Mouse (Mus musculus) embryonic facial prominence, embryonic 11.5 days (tissue): ENCODE measurements at regions not wholly inside any gene's neighbourhood (a gene's known extent, or its start where the extent isn't known, plus 50 kb on each side); places are given as distances from the start of the nearest gene placed in this dataset.

Experiments used
- ATAC-seq: fragments of 200-750 bp; cut with Nextera tagmentation; replicated peaks from 2 replicates; pipeline ENCODE4 v1.8.0; 2017; ENCODE audit warnings: low read depth; ENCODE audit not compliant: insufficient number of reproducible peaks, low FRiP score, low TSS enrichment
- DNase-seq: peaks from one replicate; pipeline ENCODE4 v3.0.0-alpha.2; 2015; ENCODE audit warnings: low spot score
- H3K27ac ChIP-seq: fragments of 300-500 bp; sonication (generic); replicated peaks from 2 replicates; pipeline ENCODE4 v1.5.1; 2014; ENCODE audit warnings: mild to moderate bottlenecking, low read depth, low read length, control low read depth
- H3K27me3 ChIP-seq: fragments of 300-500 bp; sonication (generic); 2 replicates; pipeline ENCODE4 v1.6.1; 2014; ENCODE audit warnings: mild to moderate bottlenecking, low read length, moderate library complexity, mixed read lengths; ENCODE audit not compliant: control insufficient read depth, insufficient read depth
- H3K36me3 ChIP-seq: fragments of 300-500 bp; sonication (generic); replicated peaks from 2 replicates; pipeline ENCODE4 v1.6.1; 2014; ENCODE audit warnings: low read depth, mild to moderate bottlenecking, low read length, moderate library complexity, mixed read lengths; ENCODE audit not compliant: control insufficient read depth, insufficient read depth
- H3K4me1 ChIP-seq: fragments of 300-500 bp; sonication (generic); 2 replicates; pipeline ENCODE4 v1.6.1; 2014; ENCODE audit warnings: low read length, mixed read lengths; ENCODE audit not compliant: control insufficient read depth, insufficient read depth
- H3K4me2 ChIP-seq: fragments of 300-500 bp; sonication (generic); 2 replicates; pipeline ENCODE4 v1.6.1; 2014; ENCODE audit warnings: low read depth, mild to moderate bottlenecking, control low read depth, low read length, moderate library complexity
- H3K4me3 ChIP-seq: fragments of 300-500 bp; sonication (generic); 2 replicates; pipeline ENCODE4 v1.5.1; 2014; ENCODE audit warnings: low read depth, low read length, control low read depth
- H3K9ac ChIP-seq: fragments of 300-500 bp; sonication (generic); replicated peaks from 2 replicates; pipeline ENCODE4 v1.6.1; 2014; ENCODE audit warnings: mild to moderate bottlenecking, control low read depth, low read length
- H3K9me3 ChIP-seq: fragments of 300-500 bp; sonication (generic); replicated peaks from 2 replicates; pipeline ENCODE4 v1.6.1; 2016; ENCODE audit warnings: mild to moderate bottlenecking, low read length, inconsistent platforms, mixed read lengths; ENCODE audit not compliant: control insufficient read depth
- WGBS: fragments of 180-500 bp; shearing (Covaris S2); extraction: QIAGEN DNeasy Blood & Tissue Kit; methylation state at CpG from one replicate; pipeline ENCODE4 v1.1.7; 2014; 5-methylcytosine and 5-hydroxymethylcytosine counted together

GRCm38 (mm10) chr3:41469106-41469505 is 86.4 kb upstream of the Jade1 start:
- Histone ChIP-seq H3K36me3 (no peaks in the 10 kb centered on the region), H3K4me1 (no peaks in the 10 kb centered on the region), H3K9me3 (no peaks in the 10 kb centered on the region), H3K27me3 (no peaks in the 10 kb centered on the region), H3K4me2 (no peak overlapping the region), H3K27ac (no peak overlapping the region), H3K9ac (no peak overlapping the region), H3K4me3 (no peak overlapping the region)
- ATAC-seq: no peak
- 76% methylated on average over 6 of the region's 6 CpGs for WGBS
- DNase-seq: no peak

GRCm38 (mm10) chr3:41467857-41468256 is 87.7 kb upstream of the Jade1 start:
- ATAC-seq (no peak), DNase-seq (no peak)
- no peaks in the 10 kb centered on the region for H3K4me1 ChIP-seq
- no peak overlapping the region for H3K9ac ChIP-seq
- H3K36me3 ChIP-seq: no peaks in the 10 kb centered on the region
- 95% methylated on average over 1 of the region's 1 CpGs for WGBS
- no peak overlapping the region for H3K4me3 ChIP-seq
- no peaks in the 10 kb centered on the region for H3K9me3 ChIP-seq
- no peak overlapping the region for H3K4me2 ChIP-seq
- no peak overlapping the region for H3K27ac ChIP-seq
- H3K27me3 ChIP-seq: no peaks in the 10 kb centered on the region

GRCm38 (mm10) chr3:41465893-41466292 is 89.6 kb upstream of the Jade1 start:
- Histone ChIP-seq H3K9ac (no peak overlapping the region), H3K36me3 (no peaks in the 10 kb centered on the region), H3K27ac (no peak overlapping the region), H3K4me2 (no peak overlapping the region), H3K4me1 (no peaks in the 10 kb centered on the region), H3K27me3 (no peaks in the 10 kb centered on the region), H3K9me3 (no peaks in the 10 kb centered on the region), H3K4me3 (no peak overlapping the region)
- ATAC-seq (no peak), DNase-seq (no peak)
- WGBS: 76% methylated on average over 2 of the region's 2 CpGs

- DNase-seq (no peak), ATAC-seq (no peak)
- H3K9me3 ChIP-seq: no peaks in the 10 kb centered on the region
- no peak overlapping the region for H3K27ac ChIP-seq
- WGBS: 73% methylated on average over 11 of the region's 11 CpGs
- H3K36me3 ChIP-seq: no peaks in the 10 kb centered on the region
- H3K4me3 ChIP-seq: no peak overlapping the region
- H3K27me3 ChIP-seq: no peaks in the 10 kb centered on the region
- H3K9ac ChIP-seq: no peak overlapping the region
- H3K4me1 ChIP-seq: no peaks in the 10 kb centered on the region
- no peak overlapping the region for H3K4me2 ChIP-seq
These were observed 92.4 kb upstream of the Jade1 start for GRCm38 (mm10) chr3:41462953-41463644.

- H3K27me3 ChIP-seq: no peaks in the 10 kb centered on the region
- no peaks in the 10 kb centered on the region for H3K36me3 ChIP-seq
- no peak overlapping the region for H3K4me2 ChIP-seq
- no peak for ATAC-seq
- no peak overlapping the region for H3K4me3 ChIP-seq
- WGBS: 87% methylated on average over 4 of the region's 4 CpGs
- no peak overlapping the region for H3K27ac ChIP-seq
- H3K4me1 ChIP-seq: no peaks in the 10 kb centered on the region
- H3K9me3 ChIP-seq: no peaks in the 10 kb centered on the region
- no peak overlapping the region for H3K9ac ChIP-seq
- no peak for DNase-seq
These were observed 95.4 kb upstream of the Jade1 start for GRCm38 (mm10) chr3:41460131-41460530.

GRCm38 (mm10) chr3:41458156-41458555 is 97.4 kb upstream of the Jade1 start:
- no peak overlapping the region for H3K9ac ChIP-seq
- H3K36me3 ChIP-seq: no peaks in the 10 kb centered on the region
- 97% methylated on average over 6 of the region's 6 CpGs for WGBS
- H3K27ac ChIP-seq: no peak overlapping the region
- ATAC-seq: no peak
- H3K9me3 ChIP-seq: no peaks in the 10 kb centered on the region
- H3K27me3 ChIP-seq: no peaks in the 10 kb centered on the region
- DNase-seq: no peak
- no peak overlapping the region for H3K4me3 ChIP-seq
- H3K4me2 ChIP-seq: no peak overlapping the region
- no peaks in the 10 kb centered on the region for H3K4me1 ChIP-seq

- Histone ChIP-seq H3K27ac (no peak overlapping the region), H3K9me3 (no peaks in the 10 kb centered on the region), H3K36me3 (no peaks in the 10 kb centered on the region), H3K4me3 (no peak overlapping the region), H3K4me2 (no peak overlapping the region), H3K27me3 (no peaks in the 10 kb centered on the region), H3K4me1 (no peaks in the 10 kb centered on the region), H3K9ac (no peak overlapping the region)
- WGBS: 64% methylated on average over 3 of the region's 3 CpGs
- DNase-seq: peak; percentile 42
- ATAC-seq: 0 out of 2 replicates have a peak, but pooled peaks have one; percentile 44
These were observed 102.0 kb upstream of the Jade1 start for GRCm38 (mm10) chr3:41453525-41453924.

GRCm38 (mm10) chr3:41452716-41453090 is 102.8 kb upstream of the Jade1 start:
- no peak overlapping the region for H3K4me3 ChIP-seq
- H3K27ac ChIP-seq: no peak overlapping the region
- no peaks in the 10 kb centered on the region for H3K27me3 ChIP-seq
- no peak for ATAC-seq
- no peaks in the 10 kb centered on the region for H3K9me3 ChIP-seq
- H3K4me2 ChIP-seq: no peak overlapping the region
- DNase-seq: no peak
- H3K4me1 ChIP-seq: no peaks in the 10 kb centered on the region
- no peak overlapping the region for H3K9ac ChIP-seq
- WGBS: 56% methylated on average over 3 of the region's 3 CpGs
- H3K36me3 ChIP-seq: no peaks in the 10 kb centered on the region
